Mouse (Mus musculus) thymus, postnatal 25 days (tissue): ENCODE results near the gene Stoml2.

Experiments
- DNase-seq: peaks from one replicate; pipeline ENCODE4 v3.0.0; 2022

The Stoml2 gene

GRCm38 (mm10) chr4:43037860-43038566 lies 6.5 kb upstream of the Stoml2 start:
- DNase-seq = no peak

- DNase-seq = no peak
These were observed 4.8 kb upstream of the Stoml2 start for GRCm38 (mm10) chr4:43036356-43036755.

- DNase-seq = no peak
These were observed 4.3 kb upstream of the Stoml2 start for GRCm38 (mm10) chr4:43035851-43036250.

GRCm38 (mm10) chr4:43033481-43033880 lies 2.0 kb upstream of the Stoml2 start:
- DNase-seq = no peak

GRCm38 (mm10) chr4:43032501-43032900 lies 991 bp upstream of the Stoml2 start:
- no peak for DNase-seq

- DNase-seq = no peak
These were observed 705 bp downstream of the Stoml2 start for GRCm38 (mm10) chr4:43030780-43031230.

- DNase-seq = no peak
These were observed 1.2 kb downstream of the Stoml2 start for GRCm38 (mm10) chr4:43030352-43030751.

- DNase-seq = no peak
These were observed 1.8 kb downstream of the Stoml2 start for GRCm38 (mm10) chr4:43029749-43030148.

- no peak for DNase-seq
These were observed 2.4 kb downstream of the Stoml2 start for GRCm38 (mm10) chr4:43029121-43029520.

GRCm38 (mm10) chr4:43025084-43025960 lies 6.2 kb downstream of the Stoml2 start, which contains the start of gene Pigo:
TSS of gene Pigo (minus strand) at chr4:43025819.
- DNase-seq = peak; percentile 92

GRCm38 (mm10) chr4:43024673-43025072 lies 6.8 kb downstream of the Stoml2 start:
- no peak for DNase-seq

GRCm38 (mm10) chr4:43021341-43021740 lies 10.2 kb downstream of the Stoml2 start:
- DNase-seq = no peak

- no peak for DNase-seq
These were observed 10.6 kb downstream of the Stoml2 start for GRCm38 (mm10) chr4:43020876-43021275.

- no peak for DNase-seq
These were observed 11.7 kb downstream of the Stoml2 start for GRCm38 (mm10) chr4:43019641-43020465.

GRCm38 (mm10) chr4:43019176-43019575 lies 12.3 kb downstream of the Stoml2 start:
- no peak for DNase-seq

- DNase-seq = no peak
These were observed 13.4 kb downstream of the Stoml2 start for GRCm38 (mm10) chr4:43018156-43018555.

GRCm38 (mm10) chr4:43012091-43012490 lies 19.4 kb downstream of the Stoml2 start:
- DNase-seq = no peak

- DNase-seq = peak; percentile 87
These were observed 21.1 kb downstream of the Stoml2 start, which contains the start of gene Fancg for GRCm38 (mm10) chr4:43010161-43011038. TSS of gene Fancg (minus strand) at chr4:43010506.

- DNase-seq = peak; percentile 41
These were observed 25.7 kb downstream of the Stoml2 start for GRCm38 (mm10) chr4:43005765-43006164.

- no peak for DNase-seq
These were observed 26.6 kb downstream of the Stoml2 start for GRCm38 (mm10) chr4:43004951-43005350.

- DNase-seq = no peak
These were observed 28.6 kb downstream of the Stoml2 start for GRCm38 (mm10) chr4:43002756-43003439.
